Mouse (Mus musculus): ENCODE measurements around the gene Usp54. TPM values are rescaled to one million over a fixed set of nuclear protein-coding genes. Genes with fewer than 3 reads are reported as not detected.

Usp54 gene
- total RNA-seq, 1 experiment, result 15.3 TPM

GRCm38 (mm10) chr14:20546415-20546814 is 94.4 kb downstream of the Usp54 start, which contains the start of gene Ppp3cb:
TSS of gene Ppp3cb (minus strand) at chr14:20546573.
- Histone ChIP-seq H3K9me3 (ENCODE audit: control insufficient read depth, insufficient read depth, low read depth, low read length) (no peaks in the 10 kb centered on the region), H3K36me3 (ENCODE audit: control insufficient read depth, insufficient read depth, low read length, poor library complexity, severe bottlenecking) (peaks cover 8% of the 10 kb centered on the region), H3K4me1 (ENCODE audit: control insufficient read depth in 2 of 2, insufficient read depth in 2 of 2, low read length in 2 of 2, poor library complexity in 1 of 2) (no peaks in the 10 kb centered on the region), H3K4me3 (ENCODE audit: insufficient read depth in 1 of 2, low read depth in 1 of 2, low read length in 2 of 2, poor library complexity in 1 of 2, severe bottlenecking in 1 of 2) (peak within 1 kb of the TSS; percentile 70 to 95), H3K27ac (ENCODE audit: insufficient read depth, low read depth, low read length, poor library complexity, severe bottlenecking) (peak within 1 kb of the TSS; percentile 80), H3K9ac (ENCODE audit: insufficient read depth, low read depth, low read length, poor library complexity, severe bottlenecking) (peak within 1 kb of the TSS; percentile 96)
- peak; percentile 90 for DNase-seq (ENCODE audit: low read depth, low spot score)
- TF ChIP-seq ZNF384 (IDR thresholded peaks at IDR 0.05; ENCODE audit: low read depth, low read length) (no peak), HCFC1 (IDR thresholded peaks at IDR 0.05; ENCODE audit: borderline replicate concordance, insufficient read depth, low read length) (peak; percentile 73)
- in situ Hi-C loops (cut with MboI; ENCODE audit: low sequenced_read_pairs in 2 of 2, unreplicated experiment in 2 of 2), result no loop called here

GRCm38 (mm10) chr14:20545529-20546331 is 95.1 kb downstream of the Usp54 start:
- in situ Hi-C loops (cut with MboI; ENCODE audit: low sequenced_read_pairs in 2 of 2, unreplicated experiment in 2 of 2), result no loop called here

GRCm38 (mm10) chr14:20544467-20545411 is 96.1 kb downstream of the Usp54 start:
- H3K27ac ChIP-seq (ENCODE audit: insufficient read depth, low read depth, low read length, poor library complexity, severe bottlenecking), result no peak overlapping the region
- peaks cover 4% of the 10 kb centered on the region for H3K36me3 ChIP-seq (ENCODE audit: control insufficient read depth, insufficient read depth, low read length, poor library complexity, severe bottlenecking)
- H3K9ac ChIP-seq (ENCODE audit: insufficient read depth, low read depth, low read length, poor library complexity, severe bottlenecking), result no peak overlapping the region
- TF ChIP-seq ZC3H11A (IDR thresholded peaks at IDR 0.05; ENCODE audit: borderline replicate concordance, low read depth, low read length) (no peak), HCFC1 (IDR thresholded peaks at IDR 0.05; ENCODE audit: borderline replicate concordance, insufficient read depth, low read length) (no peak), CHD2 (IDR thresholded peaks at IDR 0.05; ENCODE audit: low read depth, low read length) (no peak), MAFK (IDR thresholded peaks at IDR 0.05; ENCODE audit: insufficient read depth, low read depth, low read length) (no peak), ZNF384 (IDR thresholded peaks at IDR 0.05; ENCODE audit: low read depth, low read length) (no peak)
- H3K9me3 ChIP-seq (ENCODE audit: control insufficient read depth, insufficient read depth, low read depth, low read length), result no peaks in the 10 kb centered on the region
- peak overlapping the region; percentile 27 to 70; a peak in 3 of 4 replicates for H3K4me3 ChIP-seq (ENCODE audit: insufficient read depth in 1 of 2, low read depth in 1 of 2, low read length in 2 of 2, poor library complexity in 1 of 2, severe bottlenecking in 1 of 2)
- DNase-seq (ENCODE audit: low read depth, low spot score), result no peak
- in situ Hi-C loops (cut with MboI; ENCODE audit: low sequenced_read_pairs in 2 of 2, unreplicated experiment in 2 of 2), result no loop called here
- no peaks in the 10 kb centered on the region for H3K4me1 ChIP-seq (ENCODE audit: control insufficient read depth in 2 of 2, insufficient read depth in 2 of 2, low read length in 2 of 2, poor library complexity in 1 of 2)

More at GRCm38 (mm10) chr14:20545529-20546331, 95.1 kb downstream of the Usp54 start:
- Histone ChIP-seq H3K9ac (ENCODE audit: insufficient read depth, low read depth, low read length, poor library complexity, severe bottlenecking) (peak overlapping the region; percentile 96), H3K36me3 (ENCODE audit: control insufficient read depth, insufficient read depth, low read length, poor library complexity, severe bottlenecking) (peaks cover 8% of the 10 kb centered on the region), H3K27ac (ENCODE audit: insufficient read depth, low read depth, low read length, poor library complexity, severe bottlenecking) (peak overlapping the region; percentile 80), H3K4me1 (ENCODE audit: control insufficient read depth in 2 of 2, insufficient read depth in 2 of 2, low read length in 2 of 2, poor library complexity in 1 of 2) (no peaks in the 10 kb centered on the region), H3K9me3 (ENCODE audit: control insufficient read depth, insufficient read depth, low read depth, low read length) (no peaks in the 10 kb centered on the region), H3K4me3 (ENCODE audit: insufficient read depth in 1 of 2, low read depth in 1 of 2, low read length in 2 of 2, poor library complexity in 1 of 2, severe bottlenecking in 1 of 2) (peak overlapping the region; percentile 70 to 95)
- TF ChIP-seq ZNF384 (IDR thresholded peaks at IDR 0.05; ENCODE audit: low read depth, low read length) (no peak), MAFK (IDR thresholded peaks at IDR 0.05; ENCODE audit: insufficient read depth, low read depth, low read length) (no peak), HCFC1 (IDR thresholded peaks at IDR 0.05; ENCODE audit: borderline replicate concordance, insufficient read depth, low read length) (no peak), ZC3H11A (IDR thresholded peaks at IDR 0.05; ENCODE audit: borderline replicate concordance, low read depth, low read length) (no peak), CHD2 (IDR thresholded peaks at IDR 0.05; ENCODE audit: low read depth, low read length) (no peak)
- DNase-seq (ENCODE audit: low read depth, low spot score), result peak; percentile 73

- no peak overlapping the region for H3K4me3 ChIP-seq (ENCODE audit: insufficient read depth in 1 of 2, low read depth in 1 of 2, low read length in 2 of 2, poor library complexity in 1 of 2, severe bottlenecking in 1 of 2)
- H3K4me1 ChIP-seq (ENCODE audit: control insufficient read depth in 2 of 2, insufficient read depth in 2 of 2, low read length in 2 of 2, poor library complexity in 1 of 2), result no peaks in the 10 kb centered on the region
- no peak for TF ChIP-seq CHD2 (IDR thresholded peaks at IDR 0.05; ENCODE audit: low read depth, low read length)
- no peak for TF ChIP-seq ZNF384 (IDR thresholded peaks at IDR 0.05; ENCODE audit: low read depth, low read length)
- TF ChIP-seq ZC3H11A (IDR thresholded peaks at IDR 0.05; ENCODE audit: borderline replicate concordance, low read depth, low read length), result no peak
- TF ChIP-seq HCFC1 (IDR thresholded peaks at IDR 0.05; ENCODE audit: borderline replicate concordance, insufficient read depth, low read length), result no peak
- TF ChIP-seq MAFK (IDR thresholded peaks at IDR 0.05; ENCODE audit: insufficient read depth, low read depth, low read length), result no peak
- H3K27ac ChIP-seq (ENCODE audit: insufficient read depth, low read depth, low read length, poor library complexity, severe bottlenecking), result no peak overlapping the region
- DNase-seq (ENCODE audit: low read depth, low spot score), result no peak
- in situ Hi-C loops (cut with MboI; ENCODE audit: low sequenced_read_pairs in 2 of 2, unreplicated experiment in 2 of 2), result no loop called here
- H3K9ac ChIP-seq (ENCODE audit: insufficient read depth, low read depth, low read length, poor library complexity, severe bottlenecking), result no peak overlapping the region
- no peaks in the 10 kb centered on the region for H3K36me3 ChIP-seq (ENCODE audit: control insufficient read depth, insufficient read depth, low read length, poor library complexity, severe bottlenecking)
- no peaks in the 10 kb centered on the region for H3K9me3 ChIP-seq (ENCODE audit: control insufficient read depth, insufficient read depth, low read depth, low read length)
Observed at GRCm38 (mm10) chr14:20529643-20530042, 111.2 kb downstream of the Usp54 start.
